Comparison of ENCODE assay signal across 11 mouse cellular contexts in genomic region chr16:18555235-18555935, GRCm38 (mm10). TPM values are rescaled to one million over a fixed set of nuclear protein-coding genes. Genes with fewer than 3 reads are reported as not detected.
DNase-seq lines count a peak whose midpoint lies in the region; ATAC-seq lines count a peak whose summit lies in the region.
"Had no signal": no experiment of that assay in that cellular context is flagged by ENCODE, and none has a peak within 500 bp of the region (broad histone marks: within the 10 kb centered on the region; RNA-seq: fewer than 3 reads in every experiment).

No protein-coding gene starts in this region.

- no peaks in the 10 kb centered on the region for H3K36me3 ChIP-seq in forebrain, embryonic 10.5 days (replicated peaks)
- H3K36me3 ChIP-seq in forebrain, embryonic 15.5 days = no peaks in the 10 kb centered on the region
- H3K36me3 ChIP-seq in kidney, embryonic 15.5 days = no peaks in the 10 kb centered on the region

- no peak overlapping the region for H3K4me3 ChIP-seq in forebrain, embryonic 10.5 days
- H3K4me3 ChIP-seq in forebrain, embryonic 15.5 days = no peak overlapping the region
- no peak overlapping the region for H3K4me3 ChIP-seq in kidney, embryonic 15.5 days (replicated peaks)

- no peaks in the 10 kb centered on the region for H3K27me3 ChIP-seq in forebrain, embryonic 10.5 days (ENCODE audit: poor library complexity, severe bottlenecking)
- no peaks in the 10 kb centered on the region for H3K27me3 ChIP-seq in forebrain, embryonic 15.5 days
- 0 out of 2 replicates have a peak, but pooled peaks cover 4% of the 10 kb centered on the region for H3K27me3 ChIP-seq in kidney, embryonic 15.5 days
- H3K27me3 ChIP-seq: Patski had no signal

- peak overlapping the region; percentile 71 for H3K27ac ChIP-seq in forebrain, embryonic 10.5 days
- H3K27ac ChIP-seq in forebrain, embryonic 15.5 days (replicated peaks) = no peak overlapping the region
- H3K27ac ChIP-seq in kidney, embryonic 15.5 days = no peak overlapping the region

- no peaks in the 10 kb centered on the region for H3K9me3 ChIP-seq in forebrain, embryonic 10.5 days
- no peaks in the 10 kb centered on the region for H3K9me3 ChIP-seq in forebrain, embryonic 15.5 days
- H3K9me3 ChIP-seq in kidney, embryonic 15.5 days (replicated peaks) = no peaks in the 10 kb centered on the region

- H3K4me1 ChIP-seq in forebrain, embryonic 10.5 days = peaks cover 53% of the 10 kb centered on the region
- H3K4me1 ChIP-seq in forebrain, embryonic 15.5 days = no peaks in the 10 kb centered on the region
- peaks cover 41% of the 10 kb centered on the region for H3K4me1 ChIP-seq in kidney, embryonic 15.5 days

- 66% methylated on average over 17 of the region's 17 CpGs for WGBS in forebrain, embryonic 10.5 days
- 85% methylated on average over 17 of the region's 17 CpGs for WGBS in forebrain, embryonic 15.5 days
- WGBS in kidney, embryonic 15.5 days = 51% methylated on average over 17 of the region's 17 CpGs

- DNase-seq in forebrain, embryonic 10.5 days (ENCODE audit: extremely low spot score, low spot score) = peak; percentile 47
- peak; percentile 98 for DNase-seq in 3T3-L1 (ENCODE audit: low read depth, low spot score)
- peak; percentile 67 for DNase-seq in gastrocnemius, adult 18-20 months (ENCODE audit: low spot score)
- peak; percentile 39 to 76 for DNase-seq in heart, postnatal 14 days
- no peak for DNase-seq in thymus, postnatal 0 days (ENCODE audit: low spot score)
- DNase-seq in urinary bladder, postnatal 14 days (ENCODE audit: low spot score) = no peak
- DNase-seq: kidney, postnatal 36 days; lung, adult 2 months had no signal

- no peak for ATAC-seq in forebrain, embryonic 15.5 days (replicated peaks)
- no peak for ATAC-seq in kidney, embryonic 15.5 days (replicated peaks; ENCODE audit: low FRiP score)
- ATAC-seq: Patski had no signal

- H3K9ac ChIP-seq in forebrain, embryonic 15.5 days (replicated peaks) = no peak overlapping the region
- no peak overlapping the region for H3K9ac ChIP-seq in kidney, embryonic 15.5 days

- intact Hi-C loops in heart, postnatal 14 days (cut with DNase I) = no loop called here

- no peak overlapping the region for H3K4me2 ChIP-seq in forebrain, embryonic 15.5 days (replicated peaks)
- H3K4me2 ChIP-seq in kidney, embryonic 15.5 days = no peak overlapping the region

RNA-seq across cellular contexts. Expression of gene Tbx1, which starts 35.1 kb away (rescaled TPM):
- 0.95 and 1.1 TPM in 2 replicates for polyA plus RNA-seq in forebrain, embryonic 10.5 days (2016; fragmentation: Nextera tagmentation; extraction: Ambion mirVana)
- polyA plus RNA-seq in forebrain, embryonic 15.5 days (2015; fragmentation: Nextera tagmentation; extraction: Ambion mirVana) = 0.70 and 0.93 TPM in 2 replicates
- total RNA-seq in gastrocnemius, adult 18-20 months (2021) = 10 to 100 TPM in 1 of 2 experiments, 1 to 10 TPM in 1; 9.3 to 20.9 TPM
- under 1 TPM; 0.48 to 0.76 TPM for total RNA-seq in heart, postnatal 14 days (2021)
- polyA plus RNA-seq in thymus, postnatal 0 days (2015; fragmentation: Nextera tagmentation; extraction: Ambion mirVana) = 0.24 and 0.25 TPM in 2 replicates
- polyA plus RNA-seq in kidney, embryonic 15.5 days (2015; fragmentation: Nextera tagmentation; extraction: Ambion mirVana) = 0.28 and 0.40 TPM in 2 replicates

RNA-seq across cellular contexts. Expression of gene Rtl10, which starts 56.7 kb away (rescaled TPM):
- 2.3 and 3.1 TPM in 2 replicates for polyA plus RNA-seq in forebrain, embryonic 10.5 days (2016; fragmentation: Nextera tagmentation; extraction: Ambion mirVana)
- 3.4 and 3.5 TPM in 2 replicates for polyA plus RNA-seq in forebrain, embryonic 15.5 days (2015; fragmentation: Nextera tagmentation; extraction: Ambion mirVana)
- total RNA-seq in gastrocnemius, adult 18-20 months (2021) = 1 to 10 TPM; 3.0 to 3.2 TPM
- total RNA-seq in heart, postnatal 14 days (2021) = 1 to 10 TPM; 2.5 to 4.3 TPM
- 4.6 and 5.6 TPM in 2 replicates for polyA plus RNA-seq in thymus, postnatal 0 days (2015; fragmentation: Nextera tagmentation; extraction: Ambion mirVana)
- polyA plus RNA-seq in kidney, embryonic 15.5 days (2015; fragmentation: Nextera tagmentation; extraction: Ambion mirVana) = 3.1 and 3.3 TPM in 2 replicates

RNA-seq across cellular contexts. Expression of gene Gnb1l, which starts 56.9 kb away (rescaled TPM):
- polyA plus RNA-seq in forebrain, embryonic 10.5 days (2016; fragmentation: Nextera tagmentation; extraction: Ambion mirVana) = 17.2 and 22.5 TPM in 2 replicates
- 16.0 and 16.4 TPM in 2 replicates for polyA plus RNA-seq in forebrain, embryonic 15.5 days (2015; fragmentation: Nextera tagmentation; extraction: Ambion mirVana)
- total RNA-seq in gastrocnemius, adult 18-20 months (2021) = 1 to 10 TPM; 3.2 to 5.0 TPM
- total RNA-seq in heart, postnatal 14 days (2021) = 1 to 10 TPM; 4.5 to 6.4 TPM
- 34.2 and 35.2 TPM in 2 replicates for polyA plus RNA-seq in thymus, postnatal 0 days (2015; fragmentation: Nextera tagmentation; extraction: Ambion mirVana)
- polyA plus RNA-seq in kidney, embryonic 15.5 days (2015; fragmentation: Nextera tagmentation; extraction: Ambion mirVana) = 13.7 and 17.2 TPM in 2 replicates

Comparison
In these comparisons a context has a peak if more than half of its experiments do, and no peak if none do; other contexts are left out.
1. DNase-seq: peak in forebrain, embryonic 10.5 days (single experiment), 3T3-L1 (single experiment), gastrocnemius, adult 18-20 months (single experiment) and heart, postnatal 14 days (2 of 2); none in thymus, postnatal 0 days (single experiment) and urinary bladder, postnatal 14 days (single experiment).